Mouse (Mus musculus) midbrain, postnatal 0 days (tissue): ENCODE data around the gene Abca4. TPM values are rescaled to one million over a fixed set of nuclear protein-coding genes. Genes with fewer than 3 reads are reported as not detected.

Experiments used
- ATAC-seq: fragments of 200-750 bp; cut with Nextera tagmentation; 2 replicates; pipeline ENCODE4 v1.8.0; 2017; ENCODE audit warnings: moderate number of reproducible peaks, mild to moderate bottlenecking, moderate TSS enrichment, moderate library complexity; ENCODE audit not compliant: low FRiP score
- DNase-seq: peaks from one replicate; pipeline ENCODE4 v3.0.0-alpha.2; 2015; ENCODE audit warnings: low spot score
- H3K27ac ChIP-seq: fragments of 300-500 bp; sonication (generic); 2 replicates; pipeline ENCODE4 v1.5.1; 2014; ENCODE audit warnings: low read depth, mild to moderate bottlenecking, low read length, mixed read lengths
- H3K27me3 ChIP-seq: fragments of 300-500 bp; sonication (generic); 2 replicates; pipeline ENCODE4 v1.6.1; 2014; ENCODE audit warnings: low read length, control low read depth, mixed read lengths; ENCODE audit not compliant: insufficient read depth
- H3K36me3 ChIP-seq: fragments of 300-500 bp; sonication (generic); 2 replicates; pipeline ENCODE4 v1.6.1; 2014; ENCODE audit warnings: low read length, control low read depth, mixed read lengths; ENCODE audit not compliant: insufficient read depth
- H3K4me1 ChIP-seq: fragments of 300-500 bp; sonication (generic); 2 replicates; pipeline ENCODE4 v1.6.1; 2014; ENCODE audit warnings: mild to moderate bottlenecking, control low read depth, antibody characterized with exemption, low read length, mixed read lengths; ENCODE audit not compliant: insufficient read depth
- H3K4me2 ChIP-seq: fragments of 300-500 bp; sonication (generic); 2 replicates; pipeline ENCODE4 v1.6.1; 2014; ENCODE audit warnings: low read depth, mild to moderate bottlenecking, low read length, mixed read lengths; ENCODE audit not compliant: poor library complexity, severe bottlenecking
- H3K4me3 ChIP-seq: fragments of 300-500 bp; sonication (generic); 2 replicates; pipeline ENCODE4 v1.5.1; 2014; ENCODE audit warnings: low read depth, mild to moderate bottlenecking, low read length, moderate library complexity
- H3K9ac ChIP-seq: fragments of 300-500 bp; sonication (generic); replicated peaks from 2 replicates; pipeline ENCODE4 v1.6.1; 2014; ENCODE audit warnings: mild to moderate bottlenecking, low read length, moderate library complexity, mixed read lengths; ENCODE audit not compliant: poor library complexity, severe bottlenecking
- H3K9me3 ChIP-seq: fragments of 300-500 bp; sonication (generic); 2 replicates; pipeline ENCODE4 v1.6.1; 2016; ENCODE audit warnings: low read length, control low read depth
- CTCF ChIP-seq: IDR thresholded peaks from 2 replicates; pipeline ENCODE4 v1.5.1; 2016; ENCODE audit warnings: antibody characterized with exemption, mild to moderate bottlenecking
- WGBS: fragments of 180-500 bp; shearing (Covaris S2); extraction: QIAGEN DNeasy Blood & Tissue Kit; methylation state at CpG from one replicate; pipeline ENCODE4 v1.1.7; 2014; 5-methylcytosine and 5-hydroxymethylcytosine counted together
- polyA plus RNA-seq: library from polyadenylated mRNA; unstranded; fragments of >200 nt; fragmentation: Nextera tagmentation; extraction: Ambion mirVana; gene quantifications from 2 replicates; pipeline ENCODE4 v1.2.1, GENCODE M21; 2015
- total RNA-seq: library from RNA; depleted of rRNA; stranded (reverse); fragments of >200 nt; gene quantifications from 2 replicates; pipeline ENCODE4 v1.2.3, GENCODE M21; 2014

Gene Abca4
- total and polyA plus RNA-seq, 2 experiments from 2014 or later = 0.94 to 7.7 TPM

DNA sequence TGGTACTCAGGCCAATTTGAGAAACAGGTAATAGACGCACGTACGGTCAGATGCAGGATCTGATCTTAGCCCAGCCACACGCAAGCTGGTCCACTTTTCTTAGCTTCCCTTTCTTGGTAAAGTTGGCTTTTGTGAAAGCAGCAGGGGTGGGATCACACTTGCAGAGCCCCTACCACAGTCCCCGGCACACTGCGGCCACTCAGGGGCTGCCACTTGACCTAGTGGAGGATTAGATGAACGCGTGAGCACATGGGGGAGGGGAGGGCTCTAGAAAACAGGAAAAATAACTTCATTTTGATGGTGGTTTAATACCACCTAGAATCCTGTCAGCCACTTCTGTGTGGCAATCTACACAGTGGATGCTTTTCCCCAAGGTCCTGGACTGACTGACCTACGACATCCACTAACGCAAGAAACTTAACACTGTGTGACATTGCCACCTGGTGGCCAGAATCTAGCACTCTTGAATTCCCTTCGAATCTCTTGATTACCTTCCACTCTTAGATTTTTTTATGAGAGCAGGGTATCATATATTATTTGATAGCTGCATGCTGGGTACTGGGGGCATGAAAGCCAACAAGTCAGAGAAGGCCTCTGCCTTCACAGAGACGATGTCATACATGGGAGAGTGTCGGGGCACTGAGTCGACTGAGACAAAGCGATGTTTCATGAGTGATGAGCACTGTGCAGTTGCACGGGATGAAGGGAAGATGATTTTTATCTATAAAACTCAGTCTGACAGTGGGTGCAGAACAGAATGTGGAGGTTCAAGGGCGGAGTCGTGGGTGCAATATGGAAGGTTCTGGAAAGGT is 96.6 kb downstream of the Abca4 start:
- Histone ChIP-seq H3K27me3 (no peaks in the 10 kb centered on the region), H3K9ac (no peak overlapping the region), H3K9me3 (no peaks in the 10 kb centered on the region), H3K4me2 (no peak overlapping the region), H3K36me3 (no peaks in the 10 kb centered on the region), H3K4me3 (no peak overlapping the region), H3K4me1 (no peaks in the 10 kb centered on the region), H3K27ac (no peak overlapping the region)
- WGBS = 66% methylated on average over 18 of the region's 18 CpGs
- TF ChIP-seq CTCF = peak; percentile 90
- DNase-seq = peak; percentile 82
- no peak for ATAC-seq

DNA sequence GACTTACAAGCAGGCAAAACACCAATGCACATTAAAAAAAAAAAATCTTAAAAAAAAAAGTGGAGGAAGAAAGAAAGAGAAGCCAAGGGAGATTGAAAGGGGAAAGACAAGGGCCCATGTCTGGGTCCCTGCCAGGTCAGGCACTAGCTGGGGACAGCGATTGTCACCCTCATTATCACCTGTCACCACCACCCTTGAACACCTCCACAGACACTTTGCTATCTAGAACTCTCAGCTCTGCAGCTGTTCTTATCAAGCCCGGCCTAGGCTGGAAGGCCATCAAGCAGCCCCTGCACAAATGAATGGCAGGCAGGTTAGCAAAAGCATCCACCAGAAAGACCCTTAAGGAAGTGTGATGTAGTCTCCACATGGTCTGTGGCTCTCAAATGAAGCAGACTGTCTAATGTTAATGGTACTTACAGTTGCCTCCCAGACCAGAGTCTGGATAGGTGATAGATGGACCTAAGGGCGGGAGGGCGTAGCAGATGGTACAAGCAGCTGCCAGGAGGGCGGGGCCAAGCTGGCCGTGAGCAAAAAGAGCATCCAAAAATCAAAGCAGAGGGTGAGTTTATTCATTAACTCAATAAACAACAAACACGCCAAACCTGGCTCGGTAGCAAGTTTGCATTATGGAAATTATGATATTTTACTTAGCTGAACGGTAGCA is 98.1 kb downstream of the Abca4 start:
- Histone ChIP-seq H3K27ac (no peak overlapping the region), H3K9ac (no peak overlapping the region), H3K9me3 (no peaks in the 10 kb centered on the region), H3K4me2 (no peak overlapping the region), H3K4me3 (no peak overlapping the region), H3K4me1 (no peaks in the 10 kb centered on the region), H3K36me3 (no peaks in the 10 kb centered on the region), H3K27me3 (no peaks in the 10 kb centered on the region)
- DNase-seq (no peak), ATAC-seq (no peak)
- no peak for TF ChIP-seq CTCF
- 91% methylated on average over 9 of the region's 9 CpGs for WGBS

- 73% methylated on average over 3 of the region's 3 CpGs for WGBS
- no peak for DNase-seq
- no peak overlapping the region for H3K27ac ChIP-seq
- no peaks in the 10 kb centered on the region for H3K9me3 ChIP-seq
- no peaks in the 10 kb centered on the region for H3K36me3 ChIP-seq
- TF ChIP-seq CTCF = no peak
- ATAC-seq = no peak
- no peak overlapping the region for H3K4me2 ChIP-seq
- H3K9ac ChIP-seq = no peak overlapping the region
- no peaks in the 10 kb centered on the region for H3K27me3 ChIP-seq
- no peaks in the 10 kb centered on the region for H3K4me1 ChIP-seq
- no peak overlapping the region for H3K4me3 ChIP-seq
Measured at GRCm38 (mm10) chr3:122143432-122143831, 99.2 kb downstream of the Abca4 start.

GRCm38 (mm10) chr3:122145430-122145829 is 101.2 kb downstream of the Abca4 start:
- WGBS = 66% methylated on average over 3 of the region's 3 CpGs
- Histone ChIP-seq H3K4me3 (no peak overlapping the region), H3K9me3 (no peaks in the 10 kb centered on the region), H3K4me1 (no peaks in the 10 kb centered on the region), H3K27ac (no peak overlapping the region), H3K4me2 (no peak overlapping the region), H3K9ac (no peak overlapping the region), H3K27me3 (no peaks in the 10 kb centered on the region), H3K36me3 (no peaks in the 10 kb centered on the region)
- TF ChIP-seq CTCF = no peak
- no peak for DNase-seq
- no peak for ATAC-seq

DNA sequence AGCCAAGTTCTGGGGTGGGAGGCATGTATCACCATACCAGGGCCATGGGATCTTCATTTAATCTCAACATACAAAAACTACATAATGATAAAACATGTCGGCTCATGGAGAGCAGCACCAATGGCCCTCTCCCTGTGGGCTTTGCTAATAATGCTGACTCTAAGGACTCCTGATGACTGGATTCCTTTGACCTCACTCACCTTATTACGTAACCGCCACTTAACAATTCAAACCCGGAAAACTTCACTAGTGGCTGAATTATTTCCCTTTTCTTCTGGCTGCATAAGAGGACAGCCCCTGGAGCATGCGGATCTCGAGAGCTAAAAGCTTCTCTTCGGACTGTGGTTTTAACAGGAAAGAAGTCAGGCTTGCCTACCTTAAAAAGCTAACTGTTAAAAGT is 106.6 kb downstream of the Abca4 start:
- no peaks in the 10 kb centered on the region for H3K27me3 ChIP-seq
- no peak overlapping the region for H3K9ac ChIP-seq
- DNase-seq (no peak), ATAC-seq (no peak)
- TF ChIP-seq CTCF = no peak
- H3K4me2 ChIP-seq = no peak overlapping the region
- H3K4me3 ChIP-seq = no peak overlapping the region
- H3K36me3 ChIP-seq = no peaks in the 10 kb centered on the region
- H3K4me1 ChIP-seq = no peaks in the 10 kb centered on the region
- 83% methylated on average over 7 of the region's 7 CpGs for WGBS
- H3K27ac ChIP-seq = no peak overlapping the region
- no peaks in the 10 kb centered on the region for H3K9me3 ChIP-seq

GRCm38 (mm10) chr3:122152431-122152830 is 108.2 kb downstream of the Abca4 start:
- no peak overlapping the region for H3K4me3 ChIP-seq
- H3K27me3 ChIP-seq = no peaks in the 10 kb centered on the region
- ATAC-seq = peak; percentile 41; the same call in 1 of the 2 replicates
- TF ChIP-seq CTCF = no peak
- no peaks in the 10 kb centered on the region for H3K9me3 ChIP-seq
- no peaks in the 10 kb centered on the region for H3K4me1 ChIP-seq
- WGBS = 44% methylated on average over 4 of the region's 4 CpGs
- no peak overlapping the region for H3K4me2 ChIP-seq
- no peak overlapping the region for H3K9ac ChIP-seq
- DNase-seq = peak; percentile 71
- H3K36me3 ChIP-seq = no peaks in the 10 kb centered on the region
- H3K27ac ChIP-seq = no peak overlapping the region
